Mouse (Mus musculus): ENCODE measurements around the gene Crybg2.

Crybg2 gene

GRCm38 (mm10) chr4:134058166-134058715, 2.4 kb upstream of the Crybg2 start:
- DNase-seq (ENCODE audit: low spot score): no peak

GRCm38 (mm10) chr4:134058908-134059307, 1.7 kb upstream of the Crybg2 start:
- no peak for DNase-seq (ENCODE audit: low spot score)

- DNase-seq (ENCODE audit: low spot score): no peak
These were observed 683 bp downstream of the Crybg2 start for GRCm38 (mm10) chr4:134061166-134061830.

GRCm38 (mm10) chr4:134061944-134062446, 1.4 kb downstream of the Crybg2 start:
- no peak for DNase-seq (ENCODE audit: low spot score)

GRCm38 (mm10) chr4:134062561-134062960, 1.9 kb downstream of the Crybg2 start:
- no peak for DNase-seq (ENCODE audit: low spot score)

GRCm38 (mm10) chr4:134065431-134066004, 4.9 kb downstream of the Crybg2 start:
- DNase-seq (ENCODE audit: low spot score): no peak

- no peak for DNase-seq (ENCODE audit: low spot score)
These were observed 6.8 kb downstream of the Crybg2 start for GRCm38 (mm10) chr4:134067383-134067782.

GRCm38 (mm10) chr4:134067833-134068544, 7.4 kb downstream of the Crybg2 start:
- DNase-seq (ENCODE audit: low spot score): no peak

- DNase-seq (ENCODE audit: low spot score): no peak
These were observed 8.4 kb downstream of the Crybg2 start for GRCm38 (mm10) chr4:134068793-134069580.

GRCm38 (mm10) chr4:134078694-134079093, 18.1 kb downstream of the Crybg2 start:
- peak; percentile 66 for DNase-seq (ENCODE audit: low spot score)

- no peak for DNase-seq (ENCODE audit: low spot score)
These were observed 20.1 kb downstream of the Crybg2 start for GRCm38 (mm10) chr4:134080674-134081073.

GRCm38 (mm10) chr4:134081730-134082386, 21.2 kb downstream of the Crybg2 start:
- peak; percentile 62 for DNase-seq (ENCODE audit: low spot score)

- no peak for DNase-seq (ENCODE audit: low spot score)
These were observed 21.8 kb downstream of the Crybg2 start for GRCm38 (mm10) chr4:134082460-134082859.

- no peak for DNase-seq (ENCODE audit: low spot score)
These were observed 24.4 kb downstream of the Crybg2 start for GRCm38 (mm10) chr4:134084999-134085398.

GRCm38 (mm10) chr4:134087412-134087811, 26.8 kb downstream of the Crybg2 start:
- no peak for DNase-seq (ENCODE audit: low spot score)

GRCm38 (mm10) chr4:134089029-134089428, 28.4 kb downstream of the Crybg2 start:
- DNase-seq (ENCODE audit: low spot score): no peak

GRCm38 (mm10) chr4:134090521-134091224, 30.1 kb downstream of the Crybg2 start:
- DNase-seq (ENCODE audit: low spot score): no peak

GRCm38 (mm10) chr4:134091225-134091529, 30.6 kb downstream of the Crybg2 start:
- DNase-seq (ENCODE audit: low spot score): no peak

- peak; percentile 66 for DNase-seq (ENCODE audit: low spot score)
These were observed 32.0 kb downstream of the Crybg2 start for GRCm38 (mm10) chr4:134092382-134093288.

Measured in layer of hippocampus, adult 11-12 months (tissue).